Mouse (Mus musculus): ENCODE results near the gene Atcay.
"Not testable (repeated sequence)": the region's sequence is repeated elsewhere in the genome, so short reads cannot be mapped to it uniquely, and the experiment has no call there.

Gene Atcay

DNA sequence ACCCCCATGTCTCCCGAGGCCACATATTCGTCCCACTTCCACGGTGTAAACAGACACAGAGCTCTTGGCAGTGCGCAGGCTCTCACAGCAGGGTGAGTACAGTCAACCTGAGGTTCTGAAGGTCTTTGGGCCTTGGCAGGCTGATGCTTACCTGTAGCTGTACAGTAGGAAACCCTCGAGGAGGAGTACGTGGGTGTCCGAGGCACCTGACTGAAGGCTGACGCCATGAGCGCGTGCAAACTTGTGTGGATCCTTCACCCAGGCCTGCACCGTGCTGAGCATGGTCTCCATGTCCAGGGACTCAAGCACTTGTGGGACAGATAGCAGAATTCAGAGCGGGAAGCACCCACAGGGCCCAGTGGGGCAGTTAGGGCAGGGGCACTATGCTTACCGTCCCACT lies 30.5 kb downstream of the Atcay start:
- DNase-seq, result no peak

DNA sequence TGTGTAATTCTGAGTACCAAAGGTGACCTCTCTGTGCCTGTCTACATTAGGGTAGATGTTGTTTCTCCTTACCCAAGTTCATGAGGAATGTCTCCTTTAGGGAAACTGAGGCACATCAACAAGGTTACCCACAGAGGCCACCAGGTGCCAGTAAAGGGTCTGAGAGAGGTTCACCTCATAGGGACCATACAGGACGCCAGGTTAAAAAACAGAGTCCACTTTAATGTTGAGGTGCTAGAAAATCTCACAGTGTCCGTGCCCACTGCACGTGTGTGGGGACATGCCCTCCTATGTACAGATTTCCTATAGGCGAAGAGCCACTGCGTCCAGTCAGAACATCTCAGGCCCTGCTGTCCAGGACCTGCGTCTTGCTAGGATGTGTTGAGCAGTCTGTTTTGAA lies 31.6 kb downstream of the Atcay start:
- DNase-seq, result no peak

DNA sequence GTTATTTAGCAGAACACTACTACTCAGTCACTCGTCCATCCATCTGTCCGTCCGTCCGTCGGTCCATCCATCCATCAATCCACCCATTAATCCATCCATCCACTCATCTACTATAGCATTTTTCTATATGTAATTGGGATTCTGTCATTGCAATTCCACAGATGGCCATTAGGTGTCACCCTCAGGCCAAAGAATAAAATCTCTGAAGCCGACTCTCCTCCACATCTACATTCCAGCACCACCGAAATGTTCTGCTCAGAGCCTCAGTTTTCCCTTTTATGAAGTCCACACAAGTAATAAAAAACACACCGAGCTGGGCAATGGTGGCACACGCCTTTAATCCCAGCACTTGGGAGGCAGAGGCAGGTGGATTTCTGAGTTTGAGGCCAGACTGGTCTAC lies 32.4 kb downstream of the Atcay start:
- DNase-seq, result peak; percentile 81 to 87

DNA sequence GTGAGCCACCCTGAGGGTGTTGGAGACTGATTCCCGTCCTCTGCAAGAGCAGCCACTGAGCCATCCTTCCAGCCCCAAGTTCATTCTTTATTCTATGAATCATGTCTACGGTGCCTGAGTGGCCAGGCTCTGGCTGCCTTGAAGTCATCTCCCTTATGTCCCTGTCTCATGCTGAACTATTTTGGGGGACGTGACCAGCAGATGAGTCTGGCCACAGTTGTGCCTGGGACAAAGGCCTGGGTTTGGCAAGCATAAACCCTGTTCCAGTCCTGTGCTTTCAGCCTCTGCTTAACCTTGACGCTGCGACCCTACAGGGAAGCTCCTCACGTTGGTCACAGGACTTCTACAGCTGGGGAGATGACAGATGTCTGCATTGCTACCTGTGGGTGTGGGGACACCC lies 33.3 kb downstream of the Atcay start:
- DNase-seq, result no peak

DNA sequence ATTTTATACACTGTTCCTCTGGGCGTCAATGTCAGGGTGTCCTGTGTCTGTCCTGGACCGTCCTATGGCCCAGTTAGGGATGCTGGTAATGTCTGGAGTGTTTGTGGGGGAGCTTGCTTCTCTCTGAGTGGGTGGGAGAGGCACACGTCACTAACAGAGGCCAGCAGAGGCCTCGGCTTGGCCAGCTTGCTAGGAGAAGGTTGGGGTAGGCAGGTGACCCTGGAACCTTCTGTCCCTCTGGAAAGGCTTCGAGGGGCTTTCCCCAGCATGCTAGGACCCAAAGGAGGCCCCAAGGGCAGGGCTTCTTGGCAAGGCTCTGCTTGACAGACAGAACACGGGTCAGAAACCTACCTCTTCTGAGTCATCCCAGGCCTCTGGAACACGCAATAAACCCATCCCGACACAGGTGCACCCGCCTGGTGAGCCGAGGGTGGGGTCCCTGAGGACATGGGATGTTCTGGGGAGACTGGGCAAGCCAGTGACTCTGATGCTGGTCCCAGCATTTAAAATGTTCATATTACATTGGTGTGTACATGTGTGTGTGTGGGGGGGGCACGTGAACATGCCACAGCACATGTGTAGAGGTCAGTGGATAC lies 34.1 kb downstream of the Atcay start:
- DNase-seq, result no peak

DNA sequence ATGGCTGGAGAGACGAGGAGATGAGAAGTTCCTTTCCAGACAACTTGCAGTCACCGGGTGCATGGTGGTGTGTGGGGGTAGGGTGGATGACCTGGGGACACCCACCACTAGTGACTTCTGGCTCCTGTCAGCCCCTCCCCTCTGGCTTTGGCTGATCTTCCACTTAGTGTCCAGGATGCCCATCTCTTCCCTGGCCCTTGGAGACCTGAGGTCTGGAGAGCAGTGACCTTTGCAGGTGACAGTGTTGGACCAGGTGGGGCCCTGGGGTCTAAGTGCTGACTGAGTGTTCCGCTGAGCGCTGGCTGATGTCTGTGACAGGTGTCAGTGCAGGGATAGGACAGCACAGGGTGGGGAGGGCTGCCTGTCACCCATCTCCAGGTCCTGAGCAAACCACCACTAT lies 35.3 kb downstream of the Atcay start:
- no peak for DNase-seq

DNA sequence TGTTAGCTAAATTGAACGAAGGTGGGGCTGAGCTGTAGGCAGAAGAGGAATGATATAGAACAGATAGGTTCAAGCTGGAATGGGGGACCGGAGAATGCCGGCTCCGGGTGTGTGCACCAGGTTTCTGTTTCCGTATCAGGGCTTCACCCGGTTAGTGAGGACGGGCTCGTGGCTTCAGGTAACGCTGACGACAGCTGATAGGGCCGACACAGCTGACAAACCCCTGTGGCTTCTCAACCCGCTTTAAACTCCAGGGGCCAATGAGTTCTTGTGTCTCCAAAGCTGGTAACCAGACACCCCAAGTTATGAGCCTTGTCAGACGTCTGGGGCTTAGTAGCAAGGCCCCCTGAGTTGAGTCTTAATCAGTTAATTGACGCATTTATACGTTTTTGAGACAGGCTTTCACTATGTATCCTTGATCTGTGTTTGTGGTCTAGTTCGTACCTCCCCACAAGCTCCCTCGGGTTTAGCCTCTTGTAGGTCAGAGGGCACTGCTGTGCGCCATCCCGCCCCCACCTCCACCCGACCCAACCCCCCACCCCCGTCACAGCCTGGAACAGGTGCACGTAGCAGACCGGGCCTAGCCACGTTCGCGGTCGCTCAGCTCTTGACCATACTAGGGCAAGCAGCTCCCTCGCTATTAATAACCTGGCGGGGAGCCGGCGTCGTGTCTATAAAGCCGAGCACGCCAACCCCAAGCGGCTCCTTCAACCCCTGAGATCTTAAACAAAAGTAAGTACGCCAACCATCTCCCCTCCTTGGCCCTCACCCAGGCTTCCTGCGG lies 36.5 kb downstream of the Atcay start:
- DNase-seq, result peak; percentile 63 to 75

DNA sequence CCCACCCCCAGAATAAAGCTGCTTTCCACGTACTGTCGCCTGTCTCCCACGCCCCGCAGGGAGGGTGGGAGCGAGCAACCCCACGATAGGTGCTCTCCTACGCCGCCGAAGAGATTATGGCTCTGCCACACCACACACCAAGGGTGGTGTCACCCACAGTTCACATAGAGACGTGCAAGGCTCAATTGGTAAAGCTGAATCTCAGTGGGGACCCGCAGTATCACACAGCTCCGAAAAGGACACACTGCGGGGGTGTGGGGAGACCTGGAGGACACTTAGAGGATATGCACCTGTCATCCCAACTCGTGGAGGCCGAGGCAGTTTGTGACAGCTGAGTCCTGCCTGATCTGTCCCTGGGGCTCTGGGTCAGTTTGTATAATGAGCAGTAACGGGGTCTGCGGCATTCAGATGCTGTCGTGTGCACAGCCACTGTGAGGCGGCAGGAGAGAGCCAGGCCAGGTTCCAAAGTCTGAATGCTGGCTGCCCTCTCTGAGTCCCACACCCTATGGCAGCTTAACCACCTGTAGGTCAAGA lies 37.6 kb downstream of the Atcay start:
- peak; percentile 64 to 71 for DNase-seq

DNA sequence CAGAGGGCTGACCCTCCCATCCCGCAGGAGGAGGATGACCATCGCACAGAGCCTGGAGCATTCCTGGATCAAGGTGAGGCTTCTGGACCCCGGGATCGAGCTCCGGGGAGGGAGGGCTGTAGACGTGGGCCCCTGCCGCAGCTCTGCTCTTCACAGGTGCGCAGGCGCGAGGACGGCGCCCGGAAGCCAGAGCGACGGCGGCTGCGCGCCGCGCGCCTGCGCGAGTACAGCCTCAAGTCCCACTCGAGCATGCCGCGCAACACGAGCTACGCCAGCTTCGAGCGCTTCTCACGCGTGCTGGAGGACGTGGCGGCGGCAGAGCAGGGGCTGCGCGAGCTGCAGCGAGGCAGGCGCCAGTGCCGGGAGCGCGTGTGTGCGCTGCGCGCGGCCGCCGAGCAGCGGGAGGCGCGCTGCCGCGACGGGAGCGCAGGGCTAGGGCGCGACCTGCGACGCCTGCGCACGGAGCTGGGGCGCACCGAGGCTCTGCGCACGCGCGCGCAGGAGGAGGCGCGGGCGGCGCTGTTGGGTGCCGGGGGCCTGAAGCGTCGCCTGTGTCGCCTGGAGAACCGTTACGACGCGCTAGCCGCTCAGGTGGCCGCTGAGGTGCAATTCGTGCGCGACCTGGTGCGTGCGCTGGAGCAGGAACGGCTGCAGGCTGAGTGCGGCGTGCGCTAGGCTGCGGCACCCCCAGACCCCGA lies 38.2 kb downstream of the Atcay start:
- peak; percentile 88 to 91 for DNase-seq

DNA sequence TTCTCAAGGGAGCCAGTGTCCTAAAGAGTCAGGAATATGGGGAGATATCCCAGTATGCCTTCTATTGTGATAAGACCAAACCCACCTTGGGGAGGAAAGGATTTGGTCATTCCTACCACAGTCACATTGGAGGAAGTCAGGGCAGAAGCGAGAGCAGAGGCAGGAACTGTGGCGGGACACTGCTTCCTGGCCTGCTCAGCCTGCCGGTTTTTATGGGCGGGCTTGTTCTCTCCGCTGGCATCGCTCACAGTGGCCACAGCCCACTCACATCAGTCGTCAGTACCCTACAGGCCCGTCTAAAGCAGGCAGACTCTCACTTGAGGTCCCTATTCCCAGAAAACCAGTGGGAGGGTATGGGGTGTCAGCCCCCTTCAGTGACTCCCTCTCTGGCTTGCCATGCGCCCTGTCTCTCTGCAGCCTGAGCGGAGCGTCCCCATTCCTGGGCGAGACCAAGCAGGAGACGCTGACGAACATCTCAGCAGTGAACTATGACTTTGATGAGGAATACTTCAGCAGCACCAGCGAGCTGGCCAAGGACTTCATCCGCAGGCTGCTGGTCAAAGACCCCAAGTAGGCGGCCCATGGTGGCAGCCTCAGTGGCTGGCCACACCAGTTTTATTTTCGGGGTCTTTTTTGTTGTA lies 39.2 kb downstream of the Atcay start:
- DNase-seq, result no peak

DNA sequence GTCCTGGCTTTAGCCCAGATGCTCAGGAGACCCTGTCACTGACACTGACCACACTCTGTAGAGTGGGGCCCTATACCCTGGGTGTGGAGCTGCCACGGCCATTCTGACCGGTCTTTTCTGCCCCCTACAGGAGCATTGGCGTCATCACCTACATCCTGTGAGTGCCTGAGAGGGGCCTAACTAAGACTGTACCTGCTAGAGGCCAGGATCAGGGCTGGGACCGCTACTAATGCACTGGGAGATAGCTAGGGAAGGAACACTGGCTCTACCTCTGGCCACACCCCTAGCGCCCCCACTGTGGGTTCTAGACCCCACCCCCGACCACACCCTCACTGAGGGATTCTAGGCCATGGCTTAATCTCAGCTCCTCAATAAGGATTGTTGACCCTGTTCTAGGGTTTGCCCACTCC lies 39.7 kb downstream of the Atcay start:
- no peak for DNase-seq

DNA sequence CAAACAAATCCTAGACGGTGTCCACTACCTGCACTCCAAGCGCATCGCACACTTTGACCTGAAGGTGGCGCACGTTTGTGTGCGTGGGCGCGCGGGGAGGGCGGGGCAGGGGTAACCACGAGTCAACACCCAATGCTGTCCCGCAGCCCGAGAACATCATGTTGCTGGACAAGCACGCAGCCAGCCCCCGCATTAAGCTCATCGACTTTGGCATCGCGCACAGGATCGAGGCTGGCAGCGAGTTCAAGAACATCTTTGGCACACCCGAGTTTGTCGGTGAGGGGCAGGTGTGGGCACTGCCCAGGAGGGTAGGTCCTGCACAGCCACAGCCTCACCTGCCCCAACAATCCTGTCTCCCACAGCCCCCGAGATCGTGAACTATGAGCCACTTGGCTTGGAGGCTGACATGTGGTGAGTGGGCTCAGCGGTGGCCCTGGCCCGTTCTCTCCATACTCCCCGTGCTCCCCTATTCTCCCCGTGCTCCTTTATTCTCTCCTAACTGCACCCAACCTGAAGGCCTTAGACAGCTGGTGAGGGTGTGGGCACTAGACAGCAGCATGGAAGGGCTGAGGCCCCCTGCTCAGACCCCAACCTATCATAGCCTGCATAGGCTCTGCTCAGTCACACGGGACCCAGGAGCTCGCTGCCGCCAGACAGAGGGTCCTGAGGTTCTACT lies 40.3 kb downstream of the Atcay start:
- peak; percentile 56 to 71 for DNase-seq

DNA sequence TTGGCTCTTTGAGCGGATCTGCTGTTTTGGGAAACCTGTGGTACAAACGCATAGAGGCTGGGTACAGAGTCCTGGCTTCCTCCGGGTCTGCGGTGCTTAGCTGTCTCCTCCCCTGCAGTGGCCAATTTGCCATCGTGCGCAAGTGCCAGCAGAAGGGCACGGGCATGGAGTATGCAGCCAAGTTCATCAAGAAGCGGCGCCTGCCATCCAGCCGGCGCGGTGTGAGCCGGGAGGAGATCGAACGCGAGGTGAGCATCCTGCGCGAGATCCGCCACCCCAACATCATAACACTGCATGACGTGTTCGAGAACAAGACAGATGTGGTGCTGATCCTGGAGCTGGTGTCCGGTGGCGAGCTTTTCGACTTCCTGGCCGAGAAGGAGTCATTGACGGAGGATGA lies 40.8 kb downstream of the Atcay start:
- DNase-seq, result no peak

DNA sequence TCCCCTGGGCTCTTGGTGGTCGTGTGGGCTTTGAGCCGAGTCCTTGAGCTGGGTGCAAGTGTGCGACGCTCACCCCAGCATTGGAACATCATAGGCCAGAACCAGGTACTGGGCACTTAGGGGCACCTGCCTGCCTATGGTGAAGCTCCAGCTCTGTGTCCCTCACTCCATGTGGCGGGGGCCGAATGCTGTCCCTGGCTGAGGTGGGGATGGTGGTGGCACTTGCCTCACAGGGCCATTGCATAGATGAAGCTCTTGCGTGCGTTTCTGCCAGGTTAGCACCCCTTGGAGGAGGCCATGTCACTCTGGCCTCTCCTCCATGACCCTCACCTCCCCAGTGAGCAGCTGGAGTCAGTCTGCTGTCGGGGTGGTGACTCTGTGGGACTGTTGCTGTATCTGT lies 43.5 kb downstream of the Atcay start:
- no peak for DNase-seq

DNA sequence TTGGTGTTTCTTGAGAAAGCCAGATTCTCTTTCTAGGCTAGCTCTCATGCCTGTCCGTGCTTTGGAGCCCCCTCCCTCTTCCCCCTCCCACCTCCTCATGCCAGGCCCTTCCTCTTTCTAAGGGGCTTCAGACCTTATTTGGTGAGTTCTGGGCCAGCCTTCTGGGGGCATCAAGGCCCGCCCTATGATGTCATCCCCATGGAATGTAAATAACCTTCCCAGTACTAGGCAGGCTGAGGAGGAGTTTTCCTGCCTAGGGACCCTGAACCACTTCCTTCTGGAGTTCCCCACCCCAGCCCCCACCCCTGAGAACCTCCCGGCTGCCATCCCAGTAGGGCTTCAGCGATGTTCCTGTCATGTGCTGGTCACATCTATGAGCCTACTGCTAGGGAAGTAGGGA lies 45.9 kb downstream of the Atcay start:
- DNase-seq, result no peak

DNA sequence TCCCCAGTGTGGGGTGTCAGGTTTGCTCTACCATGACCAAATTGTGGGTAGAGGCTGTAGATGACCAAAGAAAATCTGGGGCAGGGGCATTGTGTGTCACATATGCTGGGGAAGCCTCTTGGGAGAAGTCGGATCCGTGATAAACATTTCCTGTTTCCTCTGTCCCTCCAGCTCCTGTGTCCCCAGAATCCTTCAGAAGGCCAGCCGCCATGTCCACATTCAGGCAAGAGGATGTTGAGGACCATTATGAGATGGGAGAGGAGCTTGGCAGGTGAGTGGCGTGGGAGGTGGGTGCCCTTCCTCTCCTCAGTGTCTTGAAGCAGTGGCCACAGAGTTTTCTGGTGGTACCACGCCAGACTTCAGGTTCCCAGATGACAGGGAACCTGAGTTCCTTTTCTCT lies 46.8 kb downstream of the Atcay start, which contains the start of gene 4930442H23Rik:
TSS of gene 4930442H23Rik (minus strand) at position 45 of the 400 bp plus-strand sequence.
- DNase-seq, result no peak

DNA sequence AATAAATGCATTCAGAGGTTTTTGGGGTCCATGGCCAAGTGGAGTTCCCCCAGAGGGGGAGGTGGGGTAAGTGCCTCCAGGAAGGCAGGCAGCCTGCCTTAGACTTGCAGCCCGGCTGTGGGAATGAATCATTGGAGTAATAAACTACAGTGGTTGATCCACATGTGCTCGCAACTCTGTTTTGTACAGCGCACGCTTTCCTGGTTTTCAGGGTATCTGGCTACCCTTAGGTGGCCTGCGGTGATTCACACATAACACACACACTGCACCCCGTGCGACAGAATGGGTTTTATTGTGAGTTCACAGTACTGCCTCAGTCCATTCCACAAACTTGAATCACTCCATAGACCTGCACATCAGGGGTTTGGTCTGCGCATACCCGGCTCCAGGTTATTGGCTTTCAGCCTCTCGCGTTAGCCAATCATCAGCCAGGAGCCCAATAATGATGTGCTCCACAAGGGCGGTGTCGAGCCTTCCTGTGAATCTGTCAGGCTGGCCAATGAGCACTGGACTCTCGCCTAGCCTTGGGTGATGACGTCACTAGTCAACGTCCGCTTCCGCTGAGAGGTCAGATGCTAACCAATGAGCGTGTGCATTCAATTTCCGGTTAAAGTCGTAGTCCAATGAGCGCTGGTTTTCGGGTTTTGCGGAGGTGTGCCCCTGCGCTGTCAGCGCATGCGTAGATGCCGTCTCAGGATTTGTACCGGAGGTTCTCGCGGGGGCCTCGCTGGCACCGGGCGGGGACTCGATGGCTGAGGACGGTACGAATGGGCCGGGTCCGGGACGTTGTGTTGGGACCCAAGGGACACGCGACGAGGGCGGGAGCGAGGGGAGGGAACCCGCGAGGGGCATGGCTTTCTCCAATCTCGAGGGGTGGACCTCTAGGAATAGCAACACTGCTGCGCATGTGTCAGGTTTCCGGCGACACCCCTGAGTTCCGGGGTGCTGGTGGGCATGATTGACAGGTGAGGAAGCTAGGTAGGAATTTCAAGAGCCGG lies 48.0 kb downstream of the Atcay start, which contains the start of gene Dapk3:
TSS of gene Dapk3 (plus strand) at position 670 of the 998 bp plus-strand sequence.
- DNase-seq, result peak; percentile 98

DNA sequence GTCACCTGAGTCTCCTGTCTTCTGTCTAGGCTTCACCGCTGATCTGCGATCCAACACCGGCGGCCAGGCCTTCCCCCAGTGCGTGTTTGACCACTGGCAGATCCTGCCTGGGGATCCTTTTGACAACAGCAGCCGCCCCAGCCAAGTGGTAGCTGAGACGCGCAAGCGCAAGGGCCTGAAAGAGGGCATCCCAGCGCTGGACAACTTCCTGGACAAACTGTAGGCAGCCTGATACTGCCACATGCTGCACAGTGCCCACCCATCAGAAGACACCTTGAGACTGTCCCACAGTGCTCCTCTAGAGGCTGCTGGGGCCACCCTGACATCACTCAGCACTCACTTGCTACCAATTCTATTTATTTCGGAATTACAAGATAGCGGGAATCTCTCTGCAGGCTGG lies 48.8 kb downstream of the Atcay start:
- not testable (repeated sequence) for DNase-seq

DNA sequence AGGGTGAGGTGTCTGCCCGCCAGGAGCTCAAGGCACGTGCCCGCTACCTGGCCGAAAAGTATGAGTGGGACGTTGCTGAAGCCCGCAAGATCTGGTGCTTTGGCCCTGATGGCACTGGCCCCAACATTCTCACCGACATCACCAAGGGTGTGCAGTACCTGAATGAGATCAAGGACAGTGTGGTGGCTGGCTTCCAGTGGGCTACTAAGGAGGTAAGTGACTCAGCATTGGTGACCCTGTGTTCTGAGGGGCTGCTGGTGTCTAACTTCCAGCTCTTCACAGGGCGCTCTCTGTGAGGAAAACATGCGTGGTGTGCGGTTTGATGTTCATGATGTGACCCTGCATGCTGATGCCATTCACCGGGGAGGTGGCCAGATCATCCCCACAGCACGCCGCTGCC lies 49.7 kb downstream of the Atcay start:
- no peak for DNase-seq

DNA sequence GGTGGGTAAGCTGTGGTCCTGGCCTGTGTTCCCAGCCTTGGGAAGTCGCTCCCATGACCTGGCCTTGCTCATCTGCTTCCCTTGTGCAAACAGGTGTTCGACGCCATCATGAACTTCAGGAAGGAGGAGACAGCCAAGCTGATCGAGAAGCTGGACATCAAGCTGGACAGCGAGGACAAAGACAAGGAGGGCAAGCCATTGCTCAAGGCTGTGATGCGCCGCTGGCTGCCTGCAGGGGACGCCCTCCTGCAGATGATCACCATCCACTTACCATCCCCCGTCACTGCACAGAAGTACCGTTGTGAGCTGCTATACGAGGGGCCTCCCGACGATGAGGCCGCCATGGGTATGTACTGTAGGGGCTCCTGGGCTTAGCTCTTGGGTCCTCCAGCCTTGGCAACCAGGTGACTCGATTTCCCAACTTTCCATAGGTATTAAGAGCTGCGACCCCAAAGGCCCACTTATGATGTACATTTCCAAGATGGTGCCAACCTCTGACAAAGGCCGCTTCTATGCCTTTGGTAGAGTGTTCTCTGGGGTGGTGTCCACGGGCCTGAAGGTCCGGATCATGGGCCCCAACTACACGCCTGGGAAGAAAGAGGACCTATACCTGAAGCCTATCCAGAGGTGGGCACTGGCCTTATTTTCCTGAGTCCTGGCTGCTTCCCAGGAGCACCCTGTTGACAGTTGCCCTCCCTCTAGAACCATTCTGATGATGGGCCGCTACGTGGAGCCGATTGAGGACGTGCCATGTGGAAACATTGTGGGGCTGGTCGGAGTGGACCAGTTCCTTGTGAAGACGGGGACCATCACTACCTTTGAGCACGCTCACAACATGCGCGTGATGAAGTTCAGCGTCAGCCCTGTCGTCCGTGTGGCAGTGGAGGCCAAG lies 50.9 kb downstream of the Atcay start:
- peak in 1 of 2 experiments; percentile 30 for DNase-seq
